Mouse (Mus musculus) layer of hippocampus, adult 9-10 months (tissue): ENCODE measurements around the gene Clpp.

Experiments
- DNase-seq: peaks from one replicate; pipeline ENCODE4 v3.0.0; 2022; ENCODE audit warnings: low spot score

Gene Clpp

GRCm38 (mm10) chr17:56986105-56986805, 3.9 kb upstream of the Clpp start:
- DNase-seq: no peak

- DNase-seq: no peak
Observed at GRCm38 (mm10) chr17:56988441-56988840, 1.7 kb upstream of the Clpp start.

- DNase-seq: no peak
Observed at GRCm38 (mm10) chr17:56988921-56989430, 1.1 kb upstream of the Clpp start.

- peak; percentile 79 for DNase-seq
Observed at GRCm38 (mm10) chr17:56989467-56990114, 514 bp upstream of the Clpp start.

- no peak for DNase-seq
Observed at GRCm38 (mm10) chr17:56990966-56991365, 861 bp downstream of the Clpp start.

- no peak for DNase-seq
Observed at GRCm38 (mm10) chr17:56995046-56995445, 4.9 kb downstream of the Clpp start.

GRCm38 (mm10) chr17:56996506-56996905, 6.4 kb downstream of the Clpp start:
- no peak for DNase-seq

GRCm38 (mm10) chr17:56997029-56997667, 7.0 kb downstream of the Clpp start, which contains the start of gene Alkbh7:
Gene Alkbh7, plus strand, starts transcription at chr17:56997339.
- peak; percentile 95 for DNase-seq

- DNase-seq: no peak
Observed at GRCm38 (mm10) chr17:56999414-56999813, 9.3 kb downstream of the Clpp start.

GRCm38 (mm10) chr17:56999968-57000609, 10.0 kb downstream of the Clpp start, which contains the start of gene Pspn:
Gene Pspn, minus strand, starts transcription at chr17:57000018.
- DNase-seq: no peak

- no peak for DNase-seq
Observed at GRCm38 (mm10) chr17:57001228-57001627, 11.1 kb downstream of the Clpp start.

- no peak for DNase-seq
Observed at GRCm38 (mm10) chr17:57003994-57004393, 13.9 kb downstream of the Clpp start.

GRCm38 (mm10) chr17:57007137-57007905, 17.2 kb downstream of the Clpp start:
- DNase-seq: no peak

GRCm38 (mm10) chr17:57010911-57011235, 20.8 kb downstream of the Clpp start:
- no peak for DNase-seq

GRCm38 (mm10) chr17:57011236-57012141, 21.4 kb downstream of the Clpp start, which contains the start of the genes Gtf2f1 and Gm17949:
Gene Gtf2f1, minus strand, starts transcription at chr17:57011288.
Gene Gm17949, plus strand, starts transcription at chr17:57011469.
- peak; percentile 93 for DNase-seq

- DNase-seq: no peak
Observed at GRCm38 (mm10) chr17:57012245-57012795, 22.2 kb downstream of the Clpp start.

- DNase-seq: no peak
Observed at GRCm38 (mm10) chr17:57019693-57020092, 29.6 kb downstream of the Clpp start.

- DNase-seq: no peak
Observed at GRCm38 (mm10) chr17:57020960-57021359, 30.9 kb downstream of the Clpp start.

- DNase-seq: no peak
Observed at GRCm38 (mm10) chr17:57027471-57027870, 37.4 kb downstream of the Clpp start.

GRCm38 (mm10) chr17:57029691-57030090, 39.6 kb downstream of the Clpp start:
- DNase-seq: no peak
